Mouse (Mus musculus) embryo, embryonic 10.5 days (tissue): Measurements from ENCODE around the gene Frmd4a.
"Not testable (repeated sequence)": the region's sequence is repeated elsewhere in the genome, so short reads cannot be mapped to it uniquely, and the experiment has no call there.

Experiments used
- DNase-seq: peaks from one replicate; pipeline ENCODE4 v3.0.0-alpha.2; 2015; ENCODE audit warnings: low spot score

Frmd4a gene

DNA sequence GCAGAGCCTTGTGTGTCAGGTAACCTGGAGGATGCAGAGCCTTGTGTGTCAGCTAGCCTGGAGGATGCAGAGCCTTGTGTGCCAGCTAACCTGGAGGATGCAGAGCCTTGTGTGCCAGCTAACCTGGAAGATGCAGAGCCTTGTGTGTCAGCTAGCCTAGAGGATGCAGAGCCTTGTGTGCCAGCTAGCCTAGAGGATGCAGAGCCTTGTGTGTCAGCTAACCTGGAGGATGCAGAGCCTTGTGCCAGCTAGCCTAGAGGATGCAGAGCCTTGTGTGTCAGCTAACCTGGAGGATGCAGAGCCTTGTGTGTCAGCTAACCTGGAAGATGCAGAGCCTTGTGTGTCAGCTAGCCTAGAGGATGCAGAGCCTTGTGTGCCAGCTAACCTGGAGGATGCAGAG, 601.6 kb downstream of the Frmd4a start:
- DNase-seq = not testable (repeated sequence)

DNA sequence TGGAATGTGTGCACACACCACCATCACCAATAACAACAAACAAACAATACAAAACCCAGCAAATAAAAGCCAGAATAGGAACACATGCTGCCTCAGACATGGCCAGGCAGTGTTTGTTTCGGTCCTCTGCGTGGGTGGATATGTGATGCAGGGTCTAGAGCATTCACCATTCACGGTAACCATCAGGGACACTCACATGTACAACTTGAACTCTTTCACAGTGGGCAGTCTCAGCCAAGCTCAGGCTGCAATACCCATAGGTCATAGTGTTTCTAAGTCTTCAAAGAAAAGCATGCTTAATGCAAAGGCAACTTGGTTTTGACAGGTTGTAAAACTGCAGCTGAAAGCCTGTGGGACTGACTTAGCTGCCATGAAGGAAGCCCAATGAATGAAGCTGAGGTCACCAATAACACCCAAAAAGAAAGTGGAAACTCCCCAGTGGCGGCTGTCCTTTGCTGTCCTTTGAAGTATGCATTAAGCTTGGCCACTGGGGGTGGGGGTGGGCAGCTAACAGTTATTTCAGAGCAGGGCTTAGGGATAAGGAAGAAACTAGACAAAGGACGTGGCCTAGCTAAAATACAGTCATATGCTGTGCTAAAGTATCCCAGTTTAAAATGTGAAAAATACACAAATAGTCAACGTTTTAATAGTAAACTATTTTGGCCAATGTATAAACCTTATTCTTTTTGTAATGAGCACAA, 602.5 kb downstream of the Frmd4a start:
- no peak for DNase-seq

GRCm38 (mm10) chr2:4620640-4621401, 603.3 kb downstream of the Frmd4a start:
- DNase-seq = no peak

- no peak for DNase-seq
Measured at GRCm38 (mm10) chr2:4621471-4621985, 604.0 kb downstream of the Frmd4a start.

DNA sequence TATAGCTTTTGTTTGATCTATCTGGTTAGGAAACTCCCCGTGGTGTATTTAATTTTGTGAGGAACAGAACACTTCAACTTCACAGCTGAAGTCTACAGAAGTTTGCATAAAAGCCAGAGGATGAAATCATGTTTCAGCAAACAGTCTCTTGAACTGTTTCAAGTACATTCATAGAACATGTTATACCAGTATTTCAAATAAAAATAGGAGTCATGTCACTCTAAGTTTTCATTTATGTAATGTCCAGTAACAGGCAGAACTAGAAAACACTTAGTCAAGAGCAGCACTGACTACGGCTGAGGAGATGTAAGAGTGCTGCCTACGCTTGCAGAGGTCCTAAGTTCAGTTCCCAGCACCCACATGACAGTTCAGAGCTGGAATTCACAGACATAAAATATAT, 609.4 kb downstream of the Frmd4a start:
- DNase-seq = no peak

DNA sequence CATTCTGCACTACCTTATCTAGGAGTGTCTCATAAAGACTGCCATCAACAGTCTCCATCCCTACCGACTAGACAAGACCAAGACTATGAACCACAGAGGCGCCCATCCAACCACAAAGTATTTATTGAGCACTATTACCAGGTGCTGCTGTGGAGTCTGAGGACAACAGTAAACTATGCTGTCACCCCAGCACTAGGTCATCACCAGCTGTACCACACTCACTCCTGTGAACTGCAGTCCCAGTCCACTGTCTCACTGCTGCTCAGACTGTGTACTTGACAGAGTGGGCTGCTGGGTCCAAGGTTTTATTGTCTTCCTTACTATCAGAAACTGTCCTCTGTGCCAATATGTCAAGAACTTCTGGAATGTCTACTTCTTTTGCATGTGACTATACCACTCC, 611.4 kb downstream of the Frmd4a start:
- no peak for DNase-seq

DNA sequence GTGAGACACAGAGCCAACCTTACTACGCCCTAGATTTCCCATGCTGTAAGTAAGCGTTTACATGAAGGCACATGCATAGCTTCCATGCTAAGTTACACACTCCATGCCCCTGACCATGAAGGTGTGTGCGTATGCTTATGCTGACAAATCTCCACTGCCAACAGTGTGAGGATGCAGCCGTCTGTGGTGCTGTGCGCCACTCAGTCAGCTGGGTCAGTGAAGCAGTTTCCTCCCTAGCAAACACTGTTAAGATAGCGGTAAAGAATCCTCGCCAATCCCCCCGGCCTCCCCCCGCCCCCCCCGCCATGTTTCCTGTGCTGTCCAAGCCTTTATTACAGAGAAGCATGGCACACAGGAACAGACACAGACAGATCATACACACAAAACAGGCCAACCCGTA, 612.0 kb downstream of the Frmd4a start:
- no peak for DNase-seq

DNA sequence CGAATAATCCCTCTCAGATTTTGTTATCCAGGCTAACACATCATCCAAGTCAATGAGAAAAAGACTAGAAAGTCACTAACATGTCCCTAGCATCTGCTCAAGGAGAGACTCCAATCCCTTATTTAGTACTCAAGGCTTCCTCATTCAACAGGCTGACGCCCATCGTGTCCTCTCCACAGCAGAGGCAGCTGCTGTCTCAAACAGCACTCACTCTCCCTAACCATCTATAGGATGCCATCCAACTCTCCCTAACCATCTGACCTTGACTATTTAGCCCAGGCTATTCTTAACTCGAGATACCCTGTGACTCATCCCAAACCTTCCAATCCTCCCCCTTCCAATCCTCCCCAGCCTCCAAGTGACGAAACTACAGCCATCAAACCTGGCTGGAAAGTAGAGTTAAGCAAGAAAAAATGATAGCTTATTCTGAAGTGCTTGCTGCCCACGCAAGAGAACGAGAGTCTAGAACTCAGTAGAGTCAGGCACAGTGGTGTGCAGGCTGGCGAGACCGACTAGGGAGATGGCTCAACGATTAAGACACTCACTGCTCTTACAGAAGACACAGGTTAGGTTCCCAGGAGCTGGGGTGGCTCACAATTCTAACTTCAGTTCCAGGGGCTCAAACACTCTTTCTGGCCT, 612.8 kb downstream of the Frmd4a start:
- no peak for DNase-seq

DNA sequence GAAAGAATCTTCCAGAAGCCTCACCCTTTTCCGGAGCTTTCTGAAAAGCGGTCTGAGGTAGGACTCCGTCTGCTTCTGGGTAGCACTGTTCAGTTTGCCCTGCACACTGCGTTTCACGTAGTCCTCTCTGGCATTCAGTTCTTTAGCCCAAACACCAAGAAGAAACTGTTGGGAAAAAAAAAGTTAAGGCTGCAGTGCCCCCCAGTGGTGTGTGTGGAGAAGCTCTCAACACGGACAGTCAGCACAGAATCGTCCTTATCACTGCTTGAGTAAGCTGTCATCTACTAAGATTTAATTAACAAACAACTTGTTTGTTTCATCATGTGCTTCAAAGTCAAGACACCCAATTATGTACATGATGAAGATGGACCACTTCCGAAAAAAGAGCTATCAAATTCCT, 618.3 kb downstream of the Frmd4a start:
- peak; percentile 12 for DNase-seq

GRCm38 (mm10) chr2:4636656-4637055, 619.1 kb downstream of the Frmd4a start:
- DNase-seq = no peak

DNA sequence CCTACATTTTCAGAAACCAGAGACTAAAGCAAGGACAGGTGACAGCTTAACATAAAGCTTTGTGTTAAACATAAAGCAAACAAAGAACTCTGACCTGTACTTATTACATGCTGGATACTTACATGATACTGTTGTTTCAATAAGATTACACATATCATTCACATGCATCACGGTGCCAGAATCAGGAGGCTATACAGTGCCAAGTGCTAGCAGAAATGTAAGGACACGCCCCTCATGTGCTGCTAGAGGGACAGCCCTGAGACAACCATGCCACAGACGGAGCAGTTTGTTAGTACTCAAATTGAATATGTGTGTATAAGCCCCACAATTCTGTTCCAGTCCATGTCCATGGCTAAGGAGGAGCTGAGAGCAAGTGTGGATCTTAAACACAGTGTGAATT, 620.7 kb downstream of the Frmd4a start:
- no peak for DNase-seq

DNA sequence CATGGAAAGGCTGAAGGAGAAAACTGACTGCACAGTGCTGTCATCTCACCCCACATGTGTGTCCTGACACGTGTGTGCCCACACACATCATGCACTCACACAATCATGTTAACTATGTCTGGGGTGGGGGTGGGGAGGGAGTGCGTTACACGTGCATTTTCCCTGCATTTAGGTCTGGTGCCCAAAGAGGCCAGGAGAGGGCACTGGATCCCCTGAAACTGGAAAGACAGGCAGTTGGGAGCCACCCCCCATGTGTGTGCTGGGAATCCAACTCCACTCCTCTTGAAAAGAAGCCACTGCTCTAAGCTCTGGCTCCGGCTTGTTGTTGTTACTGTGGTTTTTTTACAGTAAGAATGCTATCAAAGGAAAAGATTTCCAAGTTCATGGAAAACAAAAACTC, 627.5 kb downstream of the Frmd4a start:
- no peak for DNase-seq

DNA sequence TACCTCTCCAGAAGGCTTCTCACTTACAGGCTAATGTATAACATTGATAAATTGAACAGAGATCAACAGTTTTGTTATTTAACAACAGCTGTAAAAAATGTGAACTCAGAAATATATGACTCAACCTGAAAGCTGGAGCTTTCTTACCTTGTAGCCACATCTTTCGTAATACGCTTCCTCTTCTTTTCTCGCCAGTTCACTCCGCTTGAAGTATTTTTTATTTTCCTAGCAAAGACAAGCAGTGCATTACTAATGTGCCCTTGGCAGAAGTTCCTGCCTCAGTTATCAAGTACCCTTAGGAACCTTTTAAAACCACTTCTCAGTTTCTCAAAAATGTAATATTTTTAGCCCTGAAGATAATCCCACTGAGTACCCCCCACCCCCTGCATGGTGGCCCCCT, 630.6 kb downstream of the Frmd4a start:
- DNase-seq = no peak

- no peak for DNase-seq
Measured at GRCm38 (mm10) chr2:4649646-4650045, 632.1 kb downstream of the Frmd4a start.

DNA sequence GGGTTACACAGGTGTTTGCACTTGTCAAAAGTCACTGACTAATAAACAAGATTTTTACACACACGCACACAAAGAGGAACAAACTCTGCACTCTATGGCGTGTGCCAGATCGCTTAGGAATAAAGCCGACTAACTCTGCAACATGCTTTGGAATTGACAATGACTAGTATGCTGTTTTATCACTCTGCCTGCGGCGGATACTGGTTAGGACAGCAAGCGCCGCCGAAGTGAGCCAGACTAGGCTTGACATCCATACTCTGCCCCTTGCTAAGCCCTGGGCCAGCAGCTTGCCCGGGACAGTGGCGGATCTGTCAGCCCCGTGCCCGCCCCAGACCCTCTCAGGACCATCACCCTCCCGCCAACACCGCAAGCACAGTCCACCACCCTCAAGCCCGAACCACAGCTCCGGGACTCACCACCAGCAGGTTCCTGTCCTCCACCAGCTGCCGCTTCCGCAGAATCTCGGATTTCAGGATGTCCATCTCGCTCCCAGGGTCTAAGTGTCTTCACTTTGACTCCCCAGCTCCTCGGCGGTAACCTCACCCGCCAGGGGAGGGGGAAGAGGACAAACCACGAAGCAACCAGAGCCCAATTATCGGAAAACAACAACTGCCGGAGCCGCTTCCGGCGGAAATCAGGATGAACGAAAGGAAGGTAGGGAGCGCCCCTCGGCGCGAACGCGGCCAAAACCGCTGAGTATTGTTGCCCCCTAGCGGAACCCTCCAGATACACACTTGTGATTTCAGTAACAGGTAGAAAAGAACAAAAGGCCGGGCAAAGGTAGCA, 634.2 kb downstream of the Frmd4a start, which contains the start of gene Prpf18:
Gene Prpf18 (minus strand): TSS at position 614 of the 786 bp plus-strand sequence.
- DNase-seq = peak; percentile 95

DNA sequence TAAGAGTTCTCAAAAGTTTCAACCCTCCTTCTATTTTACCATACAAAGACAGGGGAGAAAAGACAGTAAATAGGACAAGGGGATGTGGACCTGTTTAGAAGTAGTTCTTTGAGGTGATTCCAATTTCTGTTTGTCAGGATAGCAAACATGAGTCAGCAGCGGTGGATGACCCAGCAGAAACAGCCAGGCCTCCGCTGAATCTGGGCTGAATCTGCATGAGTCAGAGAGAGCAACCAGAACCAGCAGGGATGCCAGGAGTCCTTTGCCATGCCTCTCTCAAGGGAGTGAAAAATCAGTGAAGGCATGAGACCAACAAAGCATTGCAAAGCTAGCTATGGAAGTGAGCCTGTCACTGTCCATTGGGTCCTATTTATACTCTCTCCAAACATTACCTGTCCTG, 643.2 kb downstream of the Frmd4a start:
- no peak for DNase-seq
